Mouse (Mus musculus) right cerebral cortex, postnatal 14 days (tissue): ENCODE measurements around the gene Slc44a3.

Experiments
- DNase-seq: peaks from one replicate; pipeline ENCODE4 v3.0.0; 2022

The Slc44a3 gene

GRCm38 (mm10) chr3:121418850-121419435 is 113.3 kb downstream of the Slc44a3 start:
- DNase-seq: no peak

GRCm38 (mm10) chr3:121418251-121418601 is 114.0 kb downstream of the Slc44a3 start:
- no peak for DNase-seq

GRCm38 (mm10) chr3:121417379-121418250 is 114.6 kb downstream of the Slc44a3 start:
- no peak for DNase-seq

GRCm38 (mm10) chr3:121416171-121417154 is 115.7 kb downstream of the Slc44a3 start:
- no peak for DNase-seq

- DNase-seq: no peak
Measured at GRCm38 (mm10) chr3:121411450-121411849, 120.8 kb downstream of the Slc44a3 start.
